Mouse (Mus musculus): Measurements from ENCODE around the gene 4930535I16Rik. TPM values are rescaled to one million over a fixed set of nuclear protein-coding genes. Genes with fewer than 3 reads are reported as not detected.
"Not testable (repeated sequence)": the region's sequence is repeated elsewhere in the genome, so short reads cannot be mapped to it uniquely, and the experiment has no call there.

The 4930535I16Rik gene
- polyA plus RNA-seq (2016; fragmentation: Nextera tagmentation; extraction: Ambion mirVana) = not detected in 2 replicates

DNA sequence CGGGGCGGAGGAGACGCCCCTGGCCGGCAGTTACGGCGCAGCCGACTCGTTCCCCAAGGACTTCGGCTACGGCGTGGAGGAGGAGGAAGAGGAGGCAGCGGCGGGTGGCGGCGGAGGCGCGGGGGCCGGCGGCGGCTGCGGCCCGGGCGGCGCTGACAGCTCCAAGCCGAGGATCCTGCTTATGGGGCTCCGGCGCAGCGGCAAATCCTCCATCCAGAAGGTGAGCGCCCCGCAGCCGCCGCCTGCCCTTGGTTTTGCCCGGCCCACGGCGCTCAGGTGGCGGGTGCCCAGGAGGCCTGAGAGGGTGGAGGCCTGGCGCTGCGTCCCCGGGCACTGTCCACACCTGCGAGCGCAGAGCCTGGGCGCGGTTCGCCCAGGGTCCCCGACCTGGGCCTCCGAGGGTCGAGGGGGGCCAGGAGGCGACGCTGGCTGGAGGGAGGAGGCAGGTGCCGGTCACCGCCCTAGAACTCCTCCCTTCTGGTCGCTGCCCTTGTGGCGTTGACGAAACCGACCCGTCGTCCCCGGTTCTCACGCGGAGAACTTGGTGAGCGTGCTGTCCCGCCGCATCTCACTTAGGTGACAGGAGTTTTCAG is at the start of gene 4930535I16Rik:
Gene 4930535I16Rik (minus strand): TSS at position 475 of the 593 bp plus-strand sequence.
- peak within 1 kb of the TSS; percentile 97 for H3K4me3 ChIP-seq
- no peaks in the 10 kb centered on the region for H3K9me3 ChIP-seq (replicated peaks)
- H3K27me3 ChIP-seq (replicated peaks) = no peaks in the 10 kb centered on the region
- peak within 1 kb of the TSS; percentile 94 for H3K4me2 ChIP-seq
- peak; percentile 60 for ATAC-seq
- peak within 1 kb of the TSS; percentile 91 for H3K27ac ChIP-seq
- peak within 1 kb of the TSS; percentile 95 for H3K9ac ChIP-seq
- peaks cover 35% of the 10 kb centered on the region for H3K36me3 ChIP-seq
- H3K4me1 ChIP-seq = peaks cover 27% of the 10 kb centered on the region
- WGBS (ENCODE audit: insufficient replicate concordance) = under 1% methylated on average over 63 of the region's 63 CpGs

DNA sequence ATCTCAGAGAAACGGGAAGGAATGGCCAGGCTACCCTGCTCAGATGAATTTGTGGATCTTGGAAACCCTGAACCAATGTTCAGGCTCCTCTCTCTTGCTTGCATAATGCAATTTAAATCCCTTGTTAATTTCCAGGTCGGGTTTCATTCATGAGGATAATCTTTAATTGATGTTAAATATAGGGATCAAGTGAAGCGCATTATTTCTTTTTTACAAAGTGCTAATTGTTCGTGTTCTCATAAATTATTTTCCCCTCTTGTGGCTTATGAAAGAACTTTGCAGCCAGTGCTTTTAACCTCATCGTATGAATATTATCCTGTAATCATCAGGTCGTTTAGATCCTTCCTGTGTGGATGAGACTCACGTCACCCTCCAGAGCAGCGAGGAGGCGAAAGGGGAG is 44.9 kb upstream of the 4930535I16Rik start:
- Histone ChIP-seq H3K9me3 (replicated peaks) (no peaks in the 10 kb centered on the region), H3K4me2 (no peak overlapping the region), H3K27me3 (replicated peaks) (peaks cover 20% of the 10 kb centered on the region; the same call in 1 of the 2 replicates), H3K27ac (no peak overlapping the region), H3K4me3 (no peak overlapping the region), H3K4me1 (no peaks in the 10 kb centered on the region), H3K36me3 (no peaks in the 10 kb centered on the region), H3K9ac (no peak overlapping the region)
- ATAC-seq = no peak
- 60% methylated on average over 9 of the region's 9 CpGs for WGBS (ENCODE audit: insufficient replicate concordance)

DNA sequence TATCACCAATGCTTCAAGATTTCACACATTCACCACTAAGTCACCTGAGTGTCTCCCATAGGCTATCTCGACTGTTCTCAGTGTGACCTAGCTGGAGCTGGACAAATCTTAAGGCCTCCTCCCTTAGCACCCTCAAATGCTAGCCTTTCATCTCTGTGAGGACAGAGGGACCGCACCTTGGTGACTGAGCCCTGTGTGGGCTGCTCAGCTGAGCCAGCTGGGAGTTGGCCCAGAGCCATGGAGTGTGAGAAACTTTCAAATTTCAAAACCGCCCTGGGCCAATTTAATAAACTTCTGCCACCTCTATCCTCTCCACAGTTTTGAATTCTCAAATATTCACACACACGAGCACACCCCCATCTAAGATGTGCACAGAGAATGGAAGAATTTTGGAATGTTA is 43.1 kb upstream of the 4930535I16Rik start:
- H3K9ac ChIP-seq = no peak overlapping the region
- no peak overlapping the region for H3K4me3 ChIP-seq
- H3K4me2 ChIP-seq = no peak overlapping the region
- H3K36me3 ChIP-seq = no peaks in the 10 kb centered on the region
- no peaks in the 10 kb centered on the region for H3K4me1 ChIP-seq
- 64% methylated on average over 4 of the region's 4 CpGs for WGBS (ENCODE audit: insufficient replicate concordance)
- H3K27ac ChIP-seq = no peak overlapping the region
- no peak for ATAC-seq
- no peaks in the 10 kb centered on the region for H3K9me3 ChIP-seq (replicated peaks)
- peaks cover 33% of the 10 kb centered on the region for H3K27me3 ChIP-seq (replicated peaks)

DNA sequence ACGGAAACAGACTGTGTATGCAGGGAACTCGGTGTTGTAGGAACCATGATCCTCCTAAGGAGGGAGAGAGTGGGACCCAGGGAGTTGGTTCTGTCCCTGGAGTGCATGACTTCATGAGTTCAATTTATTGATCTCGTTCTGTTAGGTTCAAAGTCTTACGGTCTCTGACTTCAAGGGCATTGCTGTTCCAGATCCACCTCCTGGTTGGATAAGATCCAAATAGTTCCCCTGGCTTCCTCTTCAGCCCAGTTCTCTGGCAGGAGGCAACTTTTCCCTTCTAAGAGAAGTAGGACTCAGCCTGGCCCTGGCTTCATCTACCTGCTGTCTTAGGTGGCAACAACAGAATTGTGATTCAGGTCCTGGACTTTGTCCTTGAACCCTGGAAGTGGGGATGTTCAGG is 40.1 kb upstream of the 4930535I16Rik start:
- Histone ChIP-seq H3K4me2 (no peak overlapping the region), H3K4me3 (no peak overlapping the region), H3K9me3 (replicated peaks) (no peaks in the 10 kb centered on the region), H3K27me3 (replicated peaks) (peaks cover 32% of the 10 kb centered on the region), H3K4me1 (no peaks in the 10 kb centered on the region), H3K36me3 (no peaks in the 10 kb centered on the region), H3K9ac (no peak overlapping the region), H3K27ac (no peak overlapping the region)
- ATAC-seq = no peak
- 46% methylated on average over 4 of the region's 4 CpGs for WGBS (ENCODE audit: insufficient replicate concordance)

DNA sequence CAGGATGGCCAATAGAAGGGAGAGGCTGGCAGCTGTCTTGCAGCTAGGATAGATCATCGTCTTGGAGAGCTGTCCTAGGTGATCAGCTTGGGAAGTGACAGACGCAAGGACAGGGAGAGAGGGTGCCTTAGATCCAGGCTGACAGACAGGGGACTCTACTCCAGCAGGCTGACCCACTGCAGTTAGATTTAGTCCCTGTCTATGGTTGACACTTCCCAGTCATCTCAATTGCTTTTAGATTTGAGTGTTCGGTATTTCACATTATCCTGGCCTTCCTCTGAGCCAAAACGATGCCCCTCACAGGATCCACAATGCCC is 39.6 kb upstream of the 4930535I16Rik start:
- ATAC-seq = 0 out of 2 replicates have a peak, but pooled peaks have one; percentile 13
- Histone ChIP-seq H3K9ac (no peak overlapping the region), H3K27me3 (replicated peaks) (peaks cover 32% of the 10 kb centered on the region), H3K36me3 (no peaks in the 10 kb centered on the region), H3K4me1 (no peaks in the 10 kb centered on the region), H3K27ac (no peak overlapping the region), H3K4me3 (no peak overlapping the region), H3K4me2 (no peak overlapping the region), H3K9me3 (replicated peaks) (no peaks in the 10 kb centered on the region)
- WGBS (ENCODE audit: insufficient replicate concordance) = 50% methylated on average over 4 of the region's 4 CpGs

DNA sequence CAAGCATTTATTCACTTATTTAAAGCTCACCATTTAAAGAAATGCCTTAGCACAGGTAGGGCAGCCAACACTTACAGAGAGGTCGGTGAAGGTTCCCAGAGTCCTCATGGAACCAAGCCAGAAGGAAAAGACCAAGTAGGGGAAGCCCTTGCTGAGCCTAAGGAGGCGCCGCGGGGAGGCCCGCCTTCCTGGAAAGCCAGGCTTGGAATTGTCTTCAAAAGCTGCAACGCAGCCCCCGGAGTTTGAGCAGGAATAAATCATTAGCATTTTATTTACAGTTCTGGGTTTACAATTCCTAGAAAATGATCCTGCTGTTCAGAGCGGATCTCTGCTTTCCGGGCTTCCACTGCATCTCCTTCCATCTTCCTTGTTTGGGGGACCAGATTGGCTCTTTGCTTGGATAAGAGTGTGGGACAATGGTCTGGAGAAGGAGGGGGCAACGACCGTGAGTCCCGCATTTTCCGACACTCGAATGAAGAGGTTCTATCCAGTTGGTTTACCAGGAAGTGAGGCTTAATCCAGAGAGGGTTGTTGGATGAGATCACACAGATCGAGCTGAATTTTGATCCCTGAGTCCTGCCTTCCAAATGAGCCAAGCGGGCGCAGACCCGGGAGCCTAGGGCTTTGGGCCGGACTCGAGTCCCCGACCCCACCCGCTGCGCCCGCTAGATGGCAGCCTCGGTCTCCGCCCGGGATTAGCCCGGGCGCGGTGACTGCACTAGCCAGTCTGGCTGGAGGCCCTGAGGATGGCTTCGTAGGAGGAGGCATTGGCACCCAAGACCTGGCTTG is 39.1 kb upstream of the 4930535I16Rik start:
- Histone ChIP-seq H3K9ac (no peak overlapping the region), H3K36me3 (no peaks in the 10 kb centered on the region), H3K4me2 (peak overlapping the region; percentile 16; the same call in 1 of the 2 replicates), H3K9me3 (replicated peaks) (no peaks in the 10 kb centered on the region), H3K27ac (no peak overlapping the region), H3K27me3 (replicated peaks) (peaks cover 32% of the 10 kb centered on the region), H3K4me1 (no peaks in the 10 kb centered on the region), H3K4me3 (no peak overlapping the region)
- WGBS (ENCODE audit: insufficient replicate concordance) = 8% methylated on average over 31 of the region's 31 CpGs
- ATAC-seq = 0 out of 2 replicates have a peak, but pooled peaks have one; percentile 47

DNA sequence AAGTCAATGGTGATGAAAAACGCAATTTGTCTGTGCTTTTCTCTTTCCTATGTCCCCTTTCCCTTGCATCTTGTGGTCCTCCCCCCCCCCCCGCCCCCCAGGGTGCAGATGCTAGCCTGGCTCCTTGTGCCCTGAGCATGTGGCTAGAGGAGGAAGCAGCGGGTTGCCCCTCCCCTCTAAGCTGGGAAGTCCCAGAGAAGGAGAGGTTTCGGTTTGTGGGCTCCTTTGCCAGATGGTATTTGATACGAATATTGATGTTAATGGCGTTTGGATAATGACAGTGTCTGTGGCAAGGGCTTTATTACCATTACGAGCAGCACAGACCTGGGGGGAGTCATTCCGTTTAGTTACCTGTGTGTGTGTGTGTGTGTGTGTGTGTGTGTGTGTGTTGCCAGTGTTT is 34.2 kb upstream of the 4930535I16Rik start:
- H3K27ac ChIP-seq = no peak overlapping the region
- 28% methylated on average over 7 of the region's 8 CpGs for WGBS (ENCODE audit: insufficient replicate concordance)
- H3K36me3 ChIP-seq = no peaks in the 10 kb centered on the region
- H3K27me3 ChIP-seq (replicated peaks) = peaks cover 23% of the 10 kb centered on the region
- no peaks in the 10 kb centered on the region for H3K4me1 ChIP-seq
- no peaks in the 10 kb centered on the region for H3K9me3 ChIP-seq (replicated peaks)
- H3K9ac ChIP-seq = no peak overlapping the region
- no peak for ATAC-seq
- H3K4me3 ChIP-seq = no peak overlapping the region
- no peak overlapping the region for H3K4me2 ChIP-seq

DNA sequence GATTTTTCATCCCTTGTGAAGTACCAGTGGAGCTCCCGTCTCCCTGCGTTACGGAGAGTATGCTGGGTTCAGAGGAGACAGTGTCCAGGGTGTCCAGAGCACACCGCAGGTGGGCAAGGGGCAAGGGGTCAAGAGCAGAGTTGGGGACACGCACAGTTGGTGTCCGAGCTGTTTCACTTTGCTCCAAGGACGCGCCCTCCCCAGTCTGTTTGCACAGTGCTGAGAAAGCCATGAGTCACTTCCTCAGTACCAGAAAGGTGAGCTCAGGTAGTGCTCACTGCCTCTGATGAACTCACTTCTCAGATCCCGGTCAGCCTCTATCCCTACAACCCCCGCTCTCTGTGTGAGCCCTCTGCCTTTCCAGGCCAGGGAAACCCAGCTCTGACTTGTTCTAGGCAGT is 31.8 kb upstream of the 4930535I16Rik start:
- Histone ChIP-seq H3K9ac (no peak overlapping the region), H3K27ac (no peak overlapping the region), H3K36me3 (no peaks in the 10 kb centered on the region), H3K4me2 (no peak overlapping the region), H3K4me3 (no peak overlapping the region), H3K27me3 (replicated peaks) (0 out of 2 replicates have a peak, but pooled peaks cover 7% of the 10 kb centered on the region), H3K9me3 (replicated peaks) (no peaks in the 10 kb centered on the region), H3K4me1 (no peaks in the 10 kb centered on the region)
- 66% methylated on average over 10 of the region's 10 CpGs for WGBS (ENCODE audit: insufficient replicate concordance)
- no peak for ATAC-seq

DNA sequence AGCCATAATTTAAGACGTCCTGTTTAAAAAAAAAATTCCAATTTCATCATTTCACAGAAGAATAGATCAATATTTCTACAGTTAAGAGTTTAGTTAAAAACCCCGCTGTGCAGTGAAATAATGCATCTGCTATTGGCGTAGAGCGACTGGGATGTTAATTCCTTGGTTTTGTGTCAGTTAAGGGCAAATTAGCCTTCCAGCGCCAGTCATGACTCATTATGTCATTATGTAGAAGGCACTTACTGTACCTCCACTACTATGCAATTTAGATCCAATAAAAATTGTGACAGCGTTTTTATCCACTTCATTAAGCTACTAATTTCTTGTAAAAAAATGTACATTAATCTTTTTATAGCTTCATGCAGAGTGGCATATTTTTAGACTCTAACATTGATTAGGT is 31.1 kb upstream of the 4930535I16Rik start:
- Histone ChIP-seq H3K4me3 (no peak overlapping the region), H3K4me2 (no peak overlapping the region), H3K27me3 (replicated peaks) (0 out of 2 replicates have a peak, but pooled peaks cover 7% of the 10 kb centered on the region), H3K36me3 (no peaks in the 10 kb centered on the region), H3K27ac (no peak overlapping the region), H3K9ac (no peak overlapping the region), H3K9me3 (replicated peaks) (no peaks in the 10 kb centered on the region), H3K4me1 (no peaks in the 10 kb centered on the region)
- no peak for ATAC-seq
- WGBS (ENCODE audit: insufficient replicate concordance) = 73% methylated on average over 6 of the region's 6 CpGs

DNA sequence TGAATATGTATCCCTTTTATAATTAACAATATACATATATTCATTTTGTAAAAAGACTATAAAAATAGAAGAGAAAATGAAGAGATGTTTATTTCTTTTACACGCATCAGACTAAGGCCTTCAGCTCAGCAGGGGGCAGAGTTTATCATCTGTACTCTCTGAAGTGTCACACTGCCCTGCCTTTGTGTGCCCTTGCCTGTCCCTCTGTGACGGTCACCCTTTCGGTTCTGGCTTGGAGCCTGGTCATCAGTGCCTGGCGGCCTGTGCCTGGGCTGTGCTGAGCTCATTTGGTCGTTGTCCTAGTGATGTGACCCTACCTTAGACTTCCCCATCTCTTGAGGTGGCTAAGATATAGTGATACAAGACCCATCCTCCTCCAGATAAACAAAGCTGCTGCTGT is 29.3 kb upstream of the 4930535I16Rik start:
- WGBS (ENCODE audit: insufficient replicate concordance) = 52% methylated on average over 5 of the region's 5 CpGs
- Histone ChIP-seq H3K9me3 (replicated peaks) (no peaks in the 10 kb centered on the region), H3K36me3 (no peaks in the 10 kb centered on the region), H3K27ac (no peak overlapping the region), H3K4me2 (no peak overlapping the region), H3K9ac (no peak overlapping the region), H3K4me3 (no peak overlapping the region), H3K4me1 (no peaks in the 10 kb centered on the region), H3K27me3 (replicated peaks) (0 out of 2 replicates have a peak, but pooled peaks cover 7% of the 10 kb centered on the region)
- ATAC-seq = no peak

DNA sequence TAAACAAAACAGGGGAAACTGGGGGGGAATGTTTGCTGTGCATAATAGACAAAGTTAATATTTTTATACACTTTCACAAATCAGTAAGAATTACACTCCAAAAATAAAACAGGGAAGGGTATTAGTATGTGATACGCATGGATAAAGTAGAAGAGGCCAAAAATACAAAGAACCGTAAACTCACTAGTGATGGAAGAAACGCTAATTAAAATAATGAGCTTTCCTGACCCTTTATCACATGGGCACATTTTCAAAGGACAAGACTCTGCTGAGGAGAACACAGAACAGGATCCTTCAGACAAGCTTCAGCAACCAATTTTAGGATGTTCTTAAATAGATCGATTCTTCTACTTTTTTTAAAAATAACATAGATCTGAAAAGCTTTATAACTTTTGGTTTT is 28.9 kb upstream of the 4930535I16Rik start:
- WGBS (ENCODE audit: insufficient replicate concordance) = 68% methylated on average over 4 of the region's 4 CpGs
- no peak for ATAC-seq
- Histone ChIP-seq H3K9ac (no peak overlapping the region), H3K4me2 (no peak overlapping the region), H3K27me3 (replicated peaks) (0 out of 2 replicates have a peak, but pooled peaks cover 7% of the 10 kb centered on the region), H3K9me3 (replicated peaks) (no peaks in the 10 kb centered on the region), H3K4me3 (no peak overlapping the region), H3K36me3 (no peaks in the 10 kb centered on the region), H3K4me1 (no peaks in the 10 kb centered on the region), H3K27ac (no peak overlapping the region)

DNA sequence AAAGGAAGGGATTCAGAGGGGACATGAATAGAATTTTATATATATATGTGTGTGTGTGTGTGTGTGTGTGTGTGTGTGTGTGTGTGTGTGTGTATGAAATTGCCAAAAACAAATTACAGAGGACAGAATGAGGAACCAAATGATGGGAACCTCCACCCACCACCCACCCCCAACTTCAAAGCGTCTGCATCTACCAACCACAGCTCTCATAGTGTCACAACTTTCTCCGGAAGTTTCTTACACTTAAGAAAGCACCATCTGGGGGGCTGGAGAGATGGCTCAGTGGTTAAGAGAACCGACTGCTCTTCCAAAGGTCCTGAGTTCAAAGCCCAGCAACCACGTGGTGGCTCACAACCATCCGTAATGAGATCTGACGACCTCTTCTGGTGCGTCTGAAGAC is 23.1 kb upstream of the 4930535I16Rik start:
- H3K9ac ChIP-seq; H3K27me3 ChIP-seq (replicated peaks); ATAC-seq; H3K4me2 ChIP-seq; H3K9me3 ChIP-seq (replicated peaks); H3K4me3 ChIP-seq; H3K4me1 ChIP-seq; H3K27ac ChIP-seq: not testable (repeated sequence)
- WGBS (ENCODE audit: insufficient replicate concordance) = 51% methylated on average over 7 of the region's 7 CpGs
- peaks cover 17% of the 10 kb centered on the region for H3K36me3 ChIP-seq

Measured in liver, embryonic 12.5 days (tissue).